Mouse (Mus musculus): ENCODE results near the gene Cxcl17.

Gene Cxcl17

DNA sequence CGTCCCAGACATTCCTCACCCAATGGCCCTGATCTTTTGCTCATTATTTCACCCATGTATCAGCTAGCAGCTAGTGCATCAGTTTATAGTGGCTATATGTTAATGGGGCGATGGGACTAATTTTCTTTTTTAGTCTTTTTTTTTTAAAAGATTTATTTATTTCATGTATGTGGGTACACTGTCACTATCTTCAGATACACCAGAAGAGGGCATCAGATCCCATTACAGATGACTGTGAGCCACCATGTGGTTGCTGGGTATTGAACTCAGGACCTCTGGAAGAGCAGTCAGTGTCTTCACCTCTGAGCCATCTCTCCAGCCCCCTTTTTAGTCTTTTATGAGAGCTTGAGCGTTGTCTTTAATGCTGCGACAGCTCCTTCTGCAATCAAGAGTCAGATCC lies 13.7 kb upstream of the Cxcl17 start:
- WGBS = 93% methylated on average over 4 of the region's 4 CpGs

- WGBS = 31% methylated on average over 4 of the region's 4 CpGs
Observed at GRCm38 (mm10) chr7:25424429-25424828, 11.7 kb upstream of the Cxcl17 start.

DNA sequence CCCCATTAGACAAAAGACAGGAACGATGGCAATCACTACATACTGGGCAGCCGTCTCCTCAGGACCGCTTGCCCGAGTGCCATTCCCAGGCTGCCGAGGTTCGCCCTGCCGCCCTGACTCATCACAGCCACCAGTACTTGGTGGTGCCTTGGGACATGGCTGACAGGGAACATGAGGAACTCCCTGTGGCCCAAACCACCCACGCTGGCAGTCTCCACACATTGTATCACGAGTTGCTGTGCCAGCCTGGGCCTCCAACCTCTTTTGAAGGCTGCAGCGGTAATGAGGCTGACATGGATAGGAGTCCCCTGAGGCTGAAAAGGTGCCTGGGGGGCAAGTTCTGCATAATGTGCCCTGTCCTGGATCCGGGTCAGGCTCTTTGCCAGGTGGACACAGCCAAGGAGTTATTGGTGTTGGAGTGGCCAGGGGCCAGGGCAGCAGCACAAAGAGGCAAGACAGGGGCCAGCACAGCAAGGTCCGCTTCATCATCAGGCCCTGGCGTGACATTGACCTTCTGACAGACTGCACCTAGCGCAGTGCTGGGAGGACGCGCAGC lies 9.7 kb upstream of the Cxcl17 start:
- 73% methylated on average over 16 of the region's 16 CpGs for WGBS

DNA sequence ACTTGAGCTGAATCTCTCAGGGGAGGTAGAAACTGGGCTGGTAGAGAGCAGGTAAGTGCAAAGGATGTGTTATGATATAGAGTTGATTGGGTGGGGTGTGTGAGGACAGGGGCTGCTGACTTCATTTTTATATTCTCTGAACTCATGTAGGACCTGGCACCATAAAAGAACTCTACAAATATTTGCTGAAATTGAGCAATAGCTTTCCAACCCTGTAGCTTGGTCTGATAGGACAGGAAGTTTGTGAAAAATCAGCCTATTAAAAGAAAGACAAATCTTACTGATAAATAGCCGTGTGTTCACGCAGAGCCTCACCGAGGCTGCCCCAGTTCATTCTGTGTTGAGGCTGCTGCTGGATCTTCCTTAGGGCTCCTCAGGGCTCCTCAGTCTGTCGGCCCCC lies 7.3 kb upstream of the Cxcl17 start:
- WGBS = 91% methylated on average over 4 of the region's 4 CpGs

- WGBS = 86% methylated on average over 8 of the region's 8 CpGs
Observed at GRCm38 (mm10) chr7:25419536-25419935, 6.8 kb upstream of the Cxcl17 start.

DNA sequence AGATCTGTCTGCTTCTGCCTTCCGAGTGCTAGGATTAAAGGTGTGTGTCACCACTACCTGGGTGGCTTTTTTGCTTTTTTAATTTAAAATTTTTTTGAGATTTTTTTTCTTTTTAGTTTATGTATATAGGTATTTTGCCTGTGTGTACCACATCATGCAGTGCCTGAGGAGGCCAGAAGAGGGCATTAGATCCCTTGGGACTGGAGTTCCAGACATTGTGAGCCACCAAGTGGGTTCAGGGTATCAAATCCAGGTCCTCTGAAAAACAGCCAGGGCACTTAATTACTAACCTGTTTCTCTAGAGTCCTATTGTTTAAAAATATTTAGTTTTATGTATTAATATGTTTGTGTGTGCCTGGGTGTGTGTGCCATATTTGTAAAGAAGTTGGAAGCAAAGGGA lies 4.9 kb upstream of the Cxcl17 start:
- 95% methylated on average over 1 of the region's 1 CpGs for WGBS

DNA sequence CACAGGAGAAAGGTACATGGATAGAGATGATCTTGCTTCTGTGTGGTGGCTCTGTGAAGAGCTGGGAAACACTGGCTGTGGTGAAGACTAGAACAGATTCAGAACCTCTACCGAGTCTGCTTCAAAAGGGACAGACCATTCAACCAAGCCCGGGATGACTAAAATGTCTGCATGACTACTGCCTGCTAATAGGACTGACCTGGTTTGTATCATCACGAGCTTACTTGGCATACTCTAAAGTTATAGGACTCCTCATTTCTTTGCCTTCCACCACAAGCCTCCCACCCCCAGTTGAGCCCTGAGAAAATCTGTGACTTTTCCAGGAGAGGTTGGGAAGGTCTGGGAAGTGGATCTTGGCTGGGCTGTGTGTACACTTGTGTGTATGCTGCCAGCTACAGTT lies 825 bp downstream of the Cxcl17 start:
- 78% methylated on average over 3 of the region's 3 CpGs for WGBS

DNA sequence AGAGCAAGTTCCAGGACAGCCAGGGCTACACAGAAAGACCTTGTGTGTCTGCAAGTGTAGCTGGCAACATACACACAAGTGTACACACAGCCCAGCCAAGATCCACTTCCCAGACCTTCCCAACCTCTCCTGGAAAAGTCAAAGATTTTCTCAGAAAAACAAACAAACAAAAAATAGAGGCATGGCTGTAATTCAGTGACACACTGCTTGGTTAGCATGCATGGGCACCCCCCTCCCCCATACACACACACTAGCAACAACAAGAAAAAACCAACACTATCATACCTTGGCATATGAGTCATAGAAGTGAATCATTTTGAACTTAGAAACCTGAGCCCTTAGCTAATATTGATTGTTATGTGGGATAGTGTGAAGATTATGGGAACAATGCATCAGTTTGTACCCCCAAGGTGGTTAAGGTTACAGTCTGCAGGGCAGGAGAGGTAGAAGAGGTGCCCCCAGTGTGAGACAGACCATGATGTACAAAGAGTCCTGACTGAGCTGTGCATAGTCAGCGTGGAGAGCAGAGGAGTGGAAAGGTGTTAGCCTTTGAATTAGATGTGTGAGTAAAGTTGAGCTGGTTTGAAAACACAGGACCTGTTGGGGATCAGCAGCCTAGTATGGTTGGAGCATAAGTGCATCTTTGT lies 1.6 kb downstream of the Cxcl17 start:
- 91% methylated on average over 1 of the region's 1 CpGs for WGBS

GRCm38 (mm10) chr7:25409114-25409760 lies 3.4 kb downstream of the Cxcl17 start:
- WGBS = 61% methylated on average over 4 of the region's 4 CpGs

GRCm38 (mm10) chr7:25406468-25406867 lies 6.2 kb downstream of the Cxcl17 start:
- WGBS = 73% methylated on average over 7 of the region's 7 CpGs

- 7% methylated on average over 2 of the region's 2 CpGs for WGBS
Observed at GRCm38 (mm10) chr7:25402671-25403101, 10.0 kb downstream of the Cxcl17 start.

DNA sequence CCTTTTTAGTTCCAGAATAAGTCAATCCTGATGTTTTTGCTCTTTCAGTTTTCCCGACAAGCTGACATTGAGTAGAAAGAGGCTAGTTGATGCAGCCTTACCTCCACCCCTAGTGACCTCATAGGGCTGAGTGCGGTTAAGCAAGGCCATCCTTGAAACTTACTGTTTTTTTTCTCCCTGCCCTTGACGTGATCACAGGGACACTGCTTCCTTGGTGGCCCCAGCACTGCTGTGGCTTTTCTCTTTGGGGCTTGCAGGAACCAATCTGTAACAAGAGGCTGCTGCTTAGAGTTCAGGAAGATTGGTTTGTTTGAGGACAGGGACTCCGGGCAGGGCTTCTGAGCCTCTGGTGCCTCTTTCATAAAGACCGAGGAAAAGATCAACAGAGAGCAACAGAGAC lies 10.7 kb downstream of the Cxcl17 start:
- 78% methylated on average over 5 of the region's 5 CpGs for WGBS

- WGBS = 85% methylated on average over 2 of the region's 2 CpGs
Observed at GRCm38 (mm10) chr7:25401551-25401950, 11.1 kb downstream of the Cxcl17 start.

GRCm38 (mm10) chr7:25398610-25399009 lies 14.1 kb downstream of the Cxcl17 start, which contains the start of gene Lipe:
TSS of gene Lipe (minus strand) at chr7:25398710.
- WGBS = 97% methylated on average over 1 of the region's 1 CpGs

DNA sequence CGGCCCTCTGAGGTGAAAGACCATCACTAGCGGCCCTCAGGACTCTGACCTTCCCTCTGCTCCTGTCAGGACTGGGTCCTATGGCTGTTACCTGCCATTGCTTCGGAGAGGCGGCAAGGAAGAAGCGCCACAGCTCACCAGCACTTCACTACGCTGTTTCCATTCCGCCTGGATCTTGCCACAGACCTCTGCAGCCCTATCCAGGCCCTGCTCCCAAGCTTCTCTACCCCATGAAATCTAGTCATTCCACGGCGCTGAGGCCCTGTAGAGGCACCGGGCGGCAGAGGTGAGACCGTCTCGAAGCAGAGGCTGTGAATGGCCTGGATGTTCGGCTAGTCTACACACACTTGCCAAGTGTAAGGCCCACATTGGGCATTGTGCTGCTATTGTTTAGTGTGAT lies 16.1 kb downstream of the Cxcl17 start:
- 93% methylated on average over 14 of the region's 14 CpGs for WGBS

- 2% methylated on average over 52 of the region's 52 CpGs for WGBS
Observed at GRCm38 (mm10) chr7:25395558-25396521, 16.8 kb downstream of the Cxcl17 start.

DNA sequence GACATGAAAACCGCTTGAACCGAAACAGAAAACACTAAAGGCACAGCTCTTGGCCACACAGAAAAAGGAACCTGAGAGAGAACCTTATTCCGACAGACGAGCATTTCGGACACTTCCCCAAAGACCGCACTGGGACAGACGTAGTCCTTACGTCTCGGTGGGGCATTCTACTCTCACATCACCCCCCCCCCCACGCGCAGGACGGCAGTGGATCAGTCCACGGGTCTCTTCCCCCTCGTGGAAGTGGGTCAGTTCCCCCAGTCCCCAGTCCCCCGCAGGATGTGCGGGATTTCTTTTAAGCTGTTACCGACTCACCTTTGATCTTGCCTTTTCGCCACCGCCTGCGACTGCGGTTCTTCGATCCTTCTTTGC lies 17.5 kb downstream of the Cxcl17 start:
- under 1% methylated on average over 22 of the region's 22 CpGs for WGBS

GRCm38 (mm10) chr7:25394754-25395153 lies 17.9 kb downstream of the Cxcl17 start:
- 13% methylated on average over 7 of the region's 7 CpGs for WGBS

GRCm38 (mm10) chr7:25393451-25394210 lies 19.1 kb downstream of the Cxcl17 start:
- 60% methylated on average over 8 of the region's 8 CpGs for WGBS

GRCm38 (mm10) chr7:25392851-25393250 lies 19.8 kb downstream of the Cxcl17 start:
- WGBS = 61% methylated on average over 7 of the region's 7 CpGs

GRCm38 (mm10) chr7:25391856-25392453 lies 20.7 kb downstream of the Cxcl17 start:
- 74% methylated on average over 2 of the region's 2 CpGs for WGBS

All from cerebral cortex, adult 2 months (tissue).